Mouse (Mus musculus) ovary, postnatal 36 days (tissue): ENCODE measurements around the gene Znrf2.
"Not testable (repeated sequence)": the region's sequence is repeated elsewhere in the genome, so short reads cannot be mapped to it uniquely, and the experiment has no call there.

Experiments used
- DNase-seq: peaks from one replicate; pipeline ENCODE4 v3.0.0; 2022; ENCODE audit warnings: low spot score, mixed read lengths

The Znrf2 gene

DNA sequence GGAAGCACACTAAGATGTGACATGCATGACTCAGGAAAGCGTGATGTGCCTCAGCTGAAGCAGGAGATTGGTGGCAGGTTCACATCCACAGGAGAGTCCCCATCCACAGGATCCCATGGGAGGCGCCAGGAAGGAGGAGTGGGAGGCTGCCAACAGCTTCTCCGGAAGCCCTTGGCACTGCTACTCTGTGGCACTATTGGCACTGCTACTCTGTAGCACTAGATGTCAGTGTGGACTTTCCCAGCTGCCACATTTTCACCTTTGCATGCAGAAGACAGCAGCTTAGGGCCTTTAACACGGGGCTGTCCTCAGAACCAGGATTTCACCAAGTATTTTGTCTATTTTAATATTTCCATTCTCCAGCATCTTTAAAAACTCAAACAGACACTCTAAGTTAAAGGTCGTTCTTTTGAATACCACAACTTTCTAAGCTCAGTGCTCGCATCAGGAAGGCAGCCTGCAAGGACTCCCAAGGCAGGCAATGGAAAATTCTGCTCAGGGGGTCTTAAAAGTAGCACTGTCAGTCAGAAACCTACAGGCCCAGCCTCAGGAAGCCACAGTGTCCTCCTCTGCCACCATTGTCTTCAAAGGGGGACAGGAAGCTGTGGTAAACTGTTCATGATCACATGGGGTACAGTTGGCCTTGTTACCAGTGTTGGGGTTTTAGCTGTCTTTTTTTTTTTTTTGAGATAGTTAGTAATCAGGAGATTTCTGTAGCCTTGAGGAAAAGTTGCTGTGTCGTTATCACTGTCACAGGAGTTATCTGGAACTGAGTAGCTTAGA lies 7.0 kb upstream of the Znrf2 start:
- peak; percentile 63 for DNase-seq

DNA sequence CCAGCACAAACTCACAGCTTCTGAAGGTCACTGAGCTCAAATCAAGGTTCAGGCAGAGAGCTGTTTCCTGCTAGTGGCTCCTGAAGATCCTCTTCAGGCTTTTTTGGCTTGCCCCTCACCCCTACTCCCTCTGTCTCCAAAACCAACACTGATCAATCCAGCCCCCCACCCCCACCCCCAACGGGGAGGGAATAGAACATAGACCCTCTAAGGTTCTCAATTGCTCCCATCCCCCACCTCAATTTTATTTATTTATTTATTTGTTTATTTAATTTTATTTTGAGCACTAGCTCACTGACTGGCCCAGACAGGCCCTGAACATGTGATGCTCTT lies 6.4 kb upstream of the Znrf2 start:
- peak; percentile 21 for DNase-seq

DNA sequence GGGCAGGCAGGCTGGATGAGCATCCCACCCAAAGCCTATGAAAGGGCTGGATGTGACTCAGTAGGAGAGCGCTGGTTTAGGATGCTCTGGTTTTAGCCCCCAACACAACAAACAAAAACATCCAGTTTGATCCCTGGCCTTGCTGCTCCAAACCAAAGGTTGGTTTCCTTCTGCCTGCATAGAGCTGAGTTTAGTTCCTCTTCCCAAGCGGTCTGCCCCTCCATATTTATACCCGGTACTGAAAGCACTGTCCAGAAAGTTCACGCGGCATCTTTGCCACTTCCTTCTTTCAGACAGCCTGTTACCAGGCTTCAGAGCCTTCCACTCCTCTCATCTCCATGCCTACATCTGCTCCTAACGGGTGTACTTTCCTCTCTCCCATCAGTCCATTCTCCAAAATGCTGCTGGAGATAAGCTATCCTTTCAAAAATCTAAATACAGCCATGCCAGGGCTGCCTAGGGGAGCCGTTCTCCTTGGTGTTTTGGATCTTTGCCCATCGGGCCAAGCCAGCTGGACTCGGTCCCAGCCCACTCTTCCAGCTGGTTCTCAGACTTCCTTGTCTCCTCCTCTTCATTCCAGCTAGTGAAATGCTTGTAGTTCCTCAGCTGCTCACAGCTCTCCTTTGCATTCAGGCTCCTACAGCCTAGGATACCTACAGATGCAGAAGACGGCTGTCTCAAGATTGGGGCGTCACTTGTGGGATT lies 5.0 kb upstream of the Znrf2 start:
- DNase-seq, result peak; percentile 70

DNA sequence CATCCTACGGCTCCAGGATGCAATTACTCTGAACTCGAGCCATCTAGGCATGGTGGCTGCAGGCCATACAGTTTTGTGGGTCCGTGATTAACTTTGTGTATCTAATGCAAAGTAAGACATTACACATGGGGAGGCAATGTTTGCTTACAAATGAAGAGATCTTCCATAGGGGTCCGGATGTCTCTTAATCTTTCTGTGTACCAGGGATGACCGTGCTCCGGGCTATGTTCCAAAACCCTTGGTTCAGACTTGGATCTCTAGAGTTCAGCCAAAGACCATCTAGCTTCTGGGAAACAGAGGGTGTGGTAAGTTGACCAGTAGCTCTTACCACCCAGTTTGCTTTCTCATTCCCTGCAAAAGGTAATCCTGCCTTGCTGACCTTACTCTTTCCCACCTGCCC lies 4.4 kb upstream of the Znrf2 start:
- peak; percentile 15 for DNase-seq

DNA sequence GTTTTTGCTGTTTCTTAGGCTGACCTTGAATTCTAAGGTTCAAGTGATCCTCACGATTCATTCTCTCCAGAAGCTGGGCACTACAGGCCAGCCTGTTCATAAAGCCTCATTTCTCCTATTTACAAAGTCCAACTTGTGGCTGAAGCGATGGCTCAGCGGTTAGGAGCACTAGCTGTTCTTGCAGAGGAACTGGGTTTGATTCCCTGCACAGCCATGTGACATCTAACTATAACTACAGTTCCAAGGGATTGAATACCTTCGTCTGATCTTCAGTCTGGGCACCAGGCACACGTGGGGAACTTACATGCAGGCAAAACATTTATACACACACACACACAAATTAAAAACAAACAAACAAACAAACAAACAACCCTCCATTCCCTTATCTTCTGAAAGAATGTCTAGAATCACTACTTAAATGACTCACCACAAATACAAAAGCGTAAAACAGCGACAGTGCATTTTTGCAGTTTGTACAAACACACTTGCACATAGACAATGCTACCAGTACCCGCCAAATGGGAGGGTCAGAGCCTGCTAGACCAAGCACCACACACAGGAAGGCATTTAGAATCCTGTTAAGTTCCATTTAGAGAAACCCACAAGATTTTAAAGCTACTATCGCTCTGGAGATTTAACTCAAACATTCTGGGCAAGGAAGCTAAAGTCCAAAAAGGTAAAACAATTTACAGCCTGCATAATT lies 1.1 kb upstream of the Znrf2 start:
- no peak for DNase-seq

DNA sequence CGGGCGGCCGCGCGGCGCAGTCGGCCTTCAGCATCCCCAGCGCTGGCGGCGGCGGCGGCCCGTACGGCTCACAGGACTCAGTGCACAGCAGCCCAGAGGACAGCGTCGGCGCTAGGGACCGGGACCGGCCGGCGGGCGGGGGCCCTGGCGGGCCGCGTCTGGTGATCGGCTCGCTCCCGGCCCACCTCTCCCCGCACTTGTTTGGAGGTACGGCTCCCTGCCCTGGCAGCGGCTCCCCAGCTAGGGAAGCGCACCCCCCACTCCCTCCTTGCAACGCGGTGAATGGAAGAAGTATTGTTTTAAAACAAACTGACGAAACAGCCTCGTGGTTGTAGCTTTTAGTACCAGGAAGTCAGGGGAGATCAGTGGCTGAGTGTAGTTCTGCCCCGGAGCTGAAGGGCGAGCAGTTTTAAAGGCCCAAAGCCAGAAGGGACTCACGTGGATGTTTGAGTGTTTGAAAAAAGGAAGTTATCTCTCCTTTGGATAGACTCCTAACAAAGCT lies 601 bp downstream of the Znrf2 start:
- peak; percentile 58 for DNase-seq

DNA sequence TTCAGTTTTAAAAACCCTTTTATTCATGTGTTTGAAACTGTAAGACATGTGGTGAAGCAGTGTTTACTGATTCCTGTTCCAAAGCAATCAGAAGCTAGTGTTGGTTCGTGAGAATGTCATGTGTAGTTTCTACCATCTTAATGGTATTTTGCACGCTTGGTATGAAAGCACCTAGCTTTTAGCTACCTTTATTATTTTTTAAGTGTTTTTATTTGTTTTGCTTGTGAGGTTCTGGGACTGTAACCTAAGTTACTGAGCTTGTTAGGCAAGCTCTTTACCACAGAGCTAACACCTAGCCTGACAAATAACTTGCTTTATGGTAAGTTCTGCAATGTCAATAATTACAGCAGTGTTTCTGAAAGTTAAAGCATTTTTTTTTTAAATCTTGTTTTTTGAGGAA lies 1.7 kb downstream of the Znrf2 start:
- DNase-seq, result no peak

DNA sequence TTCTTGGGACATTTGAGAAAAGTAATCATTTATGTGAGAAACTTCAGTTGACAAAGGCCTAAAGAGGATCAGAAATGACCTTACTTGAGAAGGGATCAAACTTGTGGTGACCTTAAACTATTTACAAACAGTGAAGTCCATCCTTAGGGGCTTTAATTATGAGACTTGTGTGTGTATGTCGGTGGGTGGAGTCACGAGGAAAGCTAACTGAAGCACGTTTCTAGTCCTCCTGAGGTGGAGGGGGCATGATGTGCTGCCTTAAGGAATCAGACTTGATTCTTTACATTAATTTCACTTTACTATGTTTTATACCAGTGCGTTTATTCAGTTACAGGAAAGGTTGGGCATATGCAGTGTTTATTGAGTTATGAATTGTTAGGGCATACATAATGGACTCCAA lies 2.6 kb downstream of the Znrf2 start:
- DNase-seq, result no peak

DNA sequence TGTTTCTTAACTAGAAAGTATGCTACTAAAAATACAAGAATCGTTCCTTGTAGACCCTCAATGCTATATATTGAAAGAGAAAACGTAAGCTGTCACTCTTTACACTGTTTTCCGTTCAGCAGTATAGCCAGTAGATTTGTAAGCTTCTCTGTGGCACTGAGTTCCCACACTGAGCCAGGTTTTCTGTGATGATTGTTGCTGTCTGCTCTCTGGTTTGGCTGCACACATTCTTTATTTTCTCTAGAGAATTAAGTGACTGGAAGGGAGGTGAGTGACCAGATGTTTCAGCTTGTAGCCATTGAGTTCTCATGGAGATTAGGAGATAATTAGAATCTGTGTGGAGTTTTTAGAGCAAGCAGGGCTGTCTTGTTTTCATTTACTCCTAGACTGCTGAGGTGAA lies 3.0 kb downstream of the Znrf2 start:
- DNase-seq, result no peak

DNA sequence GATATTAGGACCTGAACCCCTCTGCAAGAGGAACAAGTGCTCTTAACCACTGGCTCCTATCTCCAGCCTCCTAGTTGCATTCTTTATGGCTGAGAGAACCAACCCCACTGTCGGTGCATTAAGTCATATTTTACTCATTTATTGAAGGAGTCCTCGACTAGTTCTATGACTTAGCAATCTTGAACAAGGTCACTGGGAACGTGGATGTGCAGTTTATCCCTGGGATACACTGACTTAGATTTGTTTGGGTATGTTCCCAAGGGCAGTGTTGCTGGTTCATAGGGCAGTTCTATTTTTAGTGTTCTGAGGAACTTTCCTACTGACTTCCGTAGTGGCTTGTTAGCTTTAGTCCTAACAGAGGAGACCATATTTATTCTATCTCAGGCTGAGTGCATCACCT lies 5.6 kb downstream of the Znrf2 start:
- no peak for DNase-seq

DNA sequence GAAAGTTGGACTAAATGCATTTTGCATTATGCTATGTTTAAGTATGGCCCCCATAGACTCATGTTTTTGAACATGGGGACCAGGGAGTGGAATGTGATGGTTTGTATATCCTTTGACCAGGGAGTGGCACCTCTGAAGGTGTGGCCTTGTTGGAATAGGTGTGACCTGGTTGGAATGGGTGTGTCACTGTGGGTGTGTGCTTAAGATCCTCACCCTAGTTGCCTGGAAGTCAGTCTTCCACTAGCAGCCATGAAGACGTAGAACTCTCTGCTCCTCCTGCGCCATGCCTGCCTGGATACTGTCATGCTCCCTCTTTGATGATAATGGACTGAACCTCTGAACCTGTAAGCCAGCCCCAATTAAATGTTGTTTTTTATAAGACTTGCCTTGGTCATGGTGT lies 7.8 kb downstream of the Znrf2 start:
- not testable (repeated sequence) for DNase-seq

DNA sequence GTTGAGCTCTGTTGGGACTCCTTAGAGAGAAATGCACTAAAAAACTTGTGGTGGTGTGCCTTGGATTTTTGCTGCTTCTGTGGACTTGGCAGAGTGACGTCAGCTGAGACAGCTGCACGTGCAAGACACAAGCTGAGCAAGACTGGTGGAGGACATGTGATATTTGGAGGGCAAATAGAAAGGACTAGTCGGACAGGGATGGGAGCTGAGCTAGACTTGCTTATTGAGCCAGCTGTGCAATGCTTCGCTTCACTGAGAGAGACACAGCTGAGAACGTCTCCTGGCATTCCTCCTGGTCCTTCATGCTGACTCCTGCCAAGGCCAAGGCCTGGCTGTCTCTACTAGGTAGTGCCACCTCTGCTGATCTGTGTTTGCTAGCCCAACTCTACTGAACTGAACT lies 10.8 kb downstream of the Znrf2 start:
- DNase-seq, result no peak

DNA sequence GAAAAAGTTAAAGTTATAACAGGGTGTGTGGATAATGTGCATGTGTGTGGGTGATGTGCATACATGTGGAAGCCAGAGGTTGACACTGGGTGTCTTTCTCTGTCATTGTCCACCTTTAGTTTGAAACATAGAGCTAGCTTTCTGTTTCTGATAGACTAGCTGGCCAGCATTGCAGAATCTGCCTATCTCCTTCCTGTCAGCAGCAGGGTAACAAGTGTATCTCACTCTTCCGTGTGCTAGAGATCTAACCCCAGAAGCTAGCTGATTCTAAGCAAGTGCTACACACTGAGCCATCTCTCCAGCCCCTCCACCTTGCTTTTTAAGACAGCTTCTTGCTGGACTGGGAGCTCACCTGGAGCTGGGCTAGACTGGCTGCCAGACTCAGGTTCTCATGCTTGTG lies 11.6 kb downstream of the Znrf2 start:
- DNase-seq, result no peak

DNA sequence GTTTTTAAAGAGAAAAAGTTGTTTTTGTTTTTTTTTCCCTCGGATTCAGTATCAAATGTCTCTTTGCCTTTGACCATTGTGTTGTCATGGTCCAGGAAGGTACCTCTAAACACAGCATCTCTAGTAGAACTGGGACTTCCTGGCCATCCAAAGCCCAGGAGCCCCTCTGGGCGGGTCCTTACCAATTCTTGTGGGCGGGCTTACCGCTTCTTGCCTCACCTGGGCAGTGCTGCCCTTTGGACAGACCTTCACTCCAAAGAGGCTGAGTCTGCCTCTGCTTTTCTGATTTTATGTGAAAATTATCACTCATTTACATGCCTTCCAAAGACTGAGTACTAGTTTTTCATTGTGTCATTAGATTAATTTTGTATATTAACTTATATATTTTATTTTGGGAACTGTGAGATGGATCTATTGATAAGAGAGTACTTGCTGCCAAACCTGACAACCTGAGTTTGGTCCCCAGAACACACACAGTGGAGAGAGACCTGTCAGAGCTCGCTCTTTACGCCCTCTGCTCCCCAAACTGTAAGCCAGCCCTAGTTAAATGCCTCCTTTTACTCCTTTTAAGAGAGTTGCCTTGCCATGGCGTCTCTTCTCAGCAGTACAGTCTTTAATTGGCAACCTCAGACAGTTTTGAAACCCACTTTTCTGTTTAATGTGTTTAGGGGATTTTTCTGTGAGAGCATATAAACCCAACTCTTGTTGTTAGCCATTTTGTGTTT lies 13.5 kb downstream of the Znrf2 start:
- DNase-seq, result no peak

DNA sequence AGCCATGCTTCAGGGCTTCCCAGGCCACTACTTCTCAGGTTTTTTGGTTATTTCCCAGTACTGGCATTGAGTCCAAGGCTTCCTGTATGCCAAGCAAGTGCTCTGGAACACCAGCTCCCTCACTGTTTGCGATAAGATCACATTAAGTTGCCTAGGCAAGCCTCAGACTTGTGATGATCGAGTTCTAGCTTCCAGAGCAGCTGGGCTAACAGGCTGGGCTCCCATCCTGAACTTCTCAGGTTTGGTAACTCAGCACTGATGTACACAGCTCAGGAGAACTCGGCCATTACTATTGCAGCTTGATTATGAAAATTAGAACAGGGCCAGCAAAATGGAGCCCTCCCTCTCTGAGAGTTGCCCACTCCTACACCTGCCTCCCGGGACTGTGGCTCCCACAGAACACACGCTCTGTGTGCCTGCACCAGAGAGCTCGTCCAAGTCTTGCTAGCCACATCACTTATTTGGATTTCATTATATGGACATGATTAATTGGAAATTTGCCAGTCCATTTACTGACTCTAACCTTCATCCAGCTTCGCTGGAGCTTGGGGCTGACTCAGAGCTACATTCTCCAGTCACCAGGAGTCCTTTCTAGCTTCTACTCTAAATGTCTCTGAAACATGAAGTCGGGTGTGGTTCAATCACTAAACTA lies 14.5 kb downstream of the Znrf2 start:
- no peak for DNase-seq

DNA sequence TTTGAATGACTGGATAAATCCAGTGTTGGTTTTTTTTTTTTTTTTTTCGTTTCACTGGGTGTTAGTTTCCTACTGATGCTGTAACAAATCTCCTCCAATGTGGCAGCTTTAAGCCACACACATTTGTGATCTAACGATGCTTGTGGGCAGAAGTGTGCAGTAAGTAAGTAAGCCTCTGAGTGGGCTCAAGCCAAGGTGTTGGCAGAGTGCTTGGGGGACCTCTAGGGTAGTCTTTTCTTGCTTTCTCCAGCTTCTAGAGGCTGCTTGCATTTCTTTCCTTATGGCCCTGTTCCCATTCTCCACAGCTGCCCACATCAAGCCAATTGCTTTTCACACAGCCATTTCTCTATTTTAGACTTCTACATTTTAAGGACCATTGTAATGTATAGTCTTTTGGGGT lies 16.7 kb downstream of the Znrf2 start:
- DNase-seq, result no peak

DNA sequence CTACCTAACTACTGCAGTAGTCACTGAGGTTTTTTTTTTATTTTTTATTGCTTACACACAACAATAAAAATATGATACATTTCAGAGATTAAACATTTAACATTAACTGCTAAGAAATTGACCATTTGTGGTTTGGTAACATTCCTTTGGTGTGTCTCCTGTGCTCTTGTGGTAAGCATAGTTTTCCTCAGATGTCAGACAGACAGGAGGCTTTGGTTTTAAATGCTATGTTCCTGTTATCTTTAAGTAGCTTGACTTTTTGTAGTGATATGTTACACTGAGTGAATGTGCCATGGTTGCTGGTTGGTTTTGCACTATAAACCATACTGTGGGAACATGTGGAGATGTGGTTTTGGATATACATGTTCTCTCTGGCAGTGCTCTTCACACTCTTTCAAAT lies 19.9 kb downstream of the Znrf2 start:
- DNase-seq, result no peak

DNA sequence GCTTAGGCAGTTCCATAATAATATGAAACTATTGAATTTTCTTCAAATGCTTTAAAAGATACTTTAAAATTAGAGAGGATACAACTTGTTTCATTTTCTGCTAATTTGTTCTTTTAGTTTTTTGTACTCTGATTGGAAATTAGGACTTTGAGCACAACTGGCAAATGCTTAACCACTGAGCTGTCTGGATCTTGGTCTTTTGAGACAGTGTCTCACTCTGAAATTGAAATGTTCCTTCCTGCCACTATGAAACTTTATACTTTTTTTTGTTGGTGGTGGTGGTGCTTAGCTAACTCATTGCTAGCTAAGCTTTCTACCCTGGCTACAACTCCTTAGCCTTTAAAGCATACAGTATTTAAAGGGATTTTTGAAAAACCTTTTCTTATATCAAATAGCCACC lies 24.7 kb downstream of the Znrf2 start:
- DNase-seq, result no peak

DNA sequence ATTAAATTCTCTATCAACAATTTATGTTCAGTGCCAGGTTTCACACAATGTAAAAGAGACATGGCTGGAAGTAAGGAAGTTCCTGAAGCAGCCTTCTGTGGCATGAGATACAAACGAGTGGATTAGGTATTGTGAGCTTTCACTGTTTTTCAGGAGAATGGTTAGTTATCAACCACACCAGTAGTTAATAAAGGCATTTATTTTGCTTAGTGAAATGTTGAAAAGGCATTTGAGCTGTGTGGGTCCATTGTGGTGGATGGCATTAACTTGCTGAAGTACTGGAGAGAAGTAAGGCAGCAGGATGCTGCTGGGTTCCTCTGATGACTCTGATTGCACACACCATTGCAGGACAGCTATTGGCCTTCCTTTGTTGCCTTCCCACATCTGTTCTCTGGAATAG lies 25.3 kb downstream of the Znrf2 start:
- DNase-seq, result no peak

DNA sequence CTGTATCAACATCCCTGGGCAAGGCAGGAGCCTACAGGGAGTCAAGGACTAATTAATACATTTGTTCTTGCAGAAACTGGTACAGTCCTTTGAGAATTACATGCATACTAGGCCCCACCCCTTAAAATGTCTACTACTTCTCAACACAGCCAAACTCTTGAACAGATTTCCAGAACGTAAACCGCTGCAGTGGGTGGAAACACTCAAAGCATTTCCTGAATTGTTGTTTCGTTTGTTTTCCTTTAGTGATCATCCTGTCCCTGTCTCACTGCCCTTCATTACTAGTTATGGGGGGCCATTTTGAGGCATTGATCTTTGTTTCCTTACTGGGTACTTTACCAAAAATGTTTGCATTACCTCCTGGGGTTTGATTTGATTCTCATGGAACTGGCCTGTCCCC lies 31.8 kb downstream of the Znrf2 start:
- DNase-seq, result no peak

DNA sequence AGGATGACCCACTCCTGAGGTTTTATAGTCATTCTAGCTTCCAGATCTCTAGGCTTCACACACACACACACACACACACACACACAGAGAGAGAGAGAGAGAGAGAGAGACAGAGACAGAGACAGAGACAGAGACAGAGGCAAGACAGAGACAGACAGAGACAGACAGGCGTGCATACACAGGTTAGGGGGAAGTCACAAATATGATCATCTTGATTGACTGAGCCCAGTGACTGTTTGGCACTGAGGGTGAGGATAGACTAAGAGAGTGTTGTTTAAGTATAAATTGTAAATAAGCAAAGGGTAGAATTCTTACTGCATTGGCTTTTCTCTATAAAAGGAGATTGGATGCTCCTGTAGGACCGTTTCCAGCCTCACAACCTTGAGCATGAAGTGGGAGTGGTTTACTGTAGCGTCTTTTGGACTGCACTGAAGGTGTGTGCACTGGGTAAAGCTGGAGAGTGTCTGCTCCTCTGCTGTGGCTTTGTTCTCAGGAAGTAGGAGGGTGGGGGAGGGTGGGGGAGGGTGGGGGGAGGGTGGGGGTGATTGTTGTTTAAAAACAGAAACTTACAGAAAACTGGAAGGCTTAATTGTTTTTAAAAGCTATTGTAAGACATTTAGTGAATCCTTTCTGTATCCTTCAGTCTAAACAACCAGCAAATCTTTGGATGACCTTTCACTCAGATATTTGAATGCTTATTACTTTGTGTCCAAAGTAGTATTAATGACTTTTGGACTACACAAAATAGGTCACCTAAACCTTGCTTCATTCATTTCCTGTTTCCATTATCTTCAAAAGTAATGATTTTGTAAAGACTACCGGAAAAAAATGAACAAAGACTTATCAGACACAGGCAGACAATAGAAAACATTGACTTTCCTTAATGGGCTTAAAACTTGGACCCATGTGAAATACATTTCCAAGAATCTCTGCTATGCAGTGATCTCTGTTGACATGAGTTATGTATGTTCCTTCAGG lies 32.8 kb downstream of the Znrf2 start:
- DNase-seq, result no peak
